Mouse (Mus musculus): ENCODE results near the gene Ugt1a9.

DNA sequence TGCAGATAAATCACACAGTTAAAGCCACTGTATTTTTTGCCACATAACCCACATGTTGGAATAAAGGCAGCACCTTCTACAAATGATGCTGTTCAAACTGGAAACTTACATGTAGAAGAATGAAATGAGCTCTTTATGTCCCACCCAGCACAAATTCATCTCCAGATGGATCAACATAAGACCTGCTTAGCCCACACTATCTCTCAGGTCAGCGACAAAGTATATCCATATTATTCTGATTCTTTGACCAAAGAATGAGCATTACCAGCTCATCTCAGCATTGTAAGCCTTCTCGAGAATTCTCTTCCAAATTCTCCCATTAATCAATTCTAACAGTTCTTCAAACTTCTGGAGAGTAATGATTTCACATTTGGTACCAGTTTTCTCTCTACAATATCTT lies 151.6 kb downstream of the Ugt1a9 start:
- TF ChIP-seq EP300 (IDR thresholded peaks at IDR 0.05; ENCODE audit: low read depth) = no peak
- no peak for TF ChIP-seq CTCF (IDR thresholded peaks at IDR 0.05; ENCODE audit: low read depth)
